Mouse (Mus musculus): Measurements from ENCODE around the gene Chd2.

DNA sequence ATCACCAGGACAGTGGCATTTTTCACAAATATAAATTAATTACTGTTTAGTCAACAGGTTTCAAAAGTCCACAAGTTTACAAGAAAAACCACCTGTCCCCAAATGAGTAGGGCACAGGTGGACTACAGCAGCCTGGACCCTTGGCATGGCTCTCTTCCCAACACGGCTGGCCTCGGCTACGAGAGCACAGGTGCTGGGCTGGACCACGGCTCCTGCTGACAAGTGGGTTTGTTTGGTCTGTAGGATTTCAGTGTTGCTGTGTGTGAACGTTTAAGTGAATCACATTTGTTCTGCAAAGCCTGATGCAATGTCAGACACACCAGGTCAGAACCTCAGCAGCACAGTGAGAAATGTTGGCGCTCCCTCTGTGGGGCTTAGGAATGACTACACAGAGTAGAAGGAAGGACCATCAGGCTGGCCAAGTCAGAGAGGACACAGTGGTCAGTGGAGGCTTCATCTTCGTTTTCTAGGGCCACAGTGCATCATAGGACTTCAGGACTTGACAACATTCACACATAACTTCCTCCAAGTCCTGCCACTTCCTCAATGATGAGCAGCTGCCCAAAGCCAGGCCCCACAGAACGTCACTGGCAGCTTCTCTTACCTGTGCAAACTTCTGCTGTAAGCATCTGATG, 114.8 kb downstream of the Chd2 start:
- TF ChIP-seq CTCF (IDR thresholded peaks at IDR 0.05; ENCODE audit: extremely low read depth, insufficient read length, insufficient replicate concordance, low read depth, low read length) (no peak), POLR2A (IDR thresholded peaks at IDR 0.05; ENCODE audit: low read depth, low read length) (no peak)

Data from small intestine, adult 2 months (tissue).